Mouse (Mus musculus) hindbrain, embryonic 13.5 days (tissue): ENCODE data around the gene Ntmt1. TPM values are rescaled to one million over a fixed set of nuclear protein-coding genes. Genes with fewer than 3 reads are reported as not detected.

Experiments used
- ATAC-seq: fragments of 200-750 bp; cut with Nextera tagmentation; 2 replicates; pipeline ENCODE4 v1.8.0; 2017; ENCODE audit warnings: moderate TSS enrichment; ENCODE audit not compliant: low FRiP score
- H3K27ac ChIP-seq: fragments of 300-500 bp; sonication (generic); 2 replicates; pipeline ENCODE4 v1.5.1; 2015; ENCODE audit warnings: inconsistent platforms, mild to moderate bottlenecking, moderate library complexity
- H3K27me3 ChIP-seq: fragments of 300-500 bp; sonication (generic); 2 replicates; pipeline ENCODE4 v1.6.1; 2015; ENCODE audit warnings: mild to moderate bottlenecking, inconsistent platforms
- H3K36me3 ChIP-seq: fragments of 300-500 bp; sonication (generic); 2 replicates; pipeline ENCODE4 v1.6.1; 2015; ENCODE audit warnings: mild to moderate bottlenecking, inconsistent platforms
- H3K4me1 ChIP-seq: fragments of 300-500 bp; sonication (generic); replicated peaks from 2 replicates; pipeline ENCODE4 v1.6.1; 2015; ENCODE audit warnings: inconsistent platforms
- H3K4me2 ChIP-seq: fragments of 300-500 bp; sonication (generic); 2 replicates; pipeline ENCODE4 v1.6.1; 2015; ENCODE audit warnings: inconsistent platforms, mild to moderate bottlenecking, moderate library complexity
- H3K4me3 ChIP-seq: fragments of 300-500 bp; sonication (generic); 2 replicates; pipeline ENCODE4 v1.5.1; 2015; ENCODE audit warnings: mild to moderate bottlenecking, inconsistent platforms
- H3K9ac ChIP-seq: fragments of 300-500 bp; sonication (generic); 2 replicates; pipeline ENCODE4 v1.6.1; 2015; ENCODE audit warnings: mild to moderate bottlenecking, inconsistent platforms
- H3K9me3 ChIP-seq: fragments of 300-500 bp; sonication (generic); 2 replicates; pipeline ENCODE4 v1.6.1; 2016; ENCODE audit warnings: inconsistent platforms
- WGBS: fragments of 180-500 bp; shearing (Covaris S2); methylation state at CpG from one replicate; pipeline ENCODE4 v1.1.7; 2015; 5-methylcytosine and 5-hydroxymethylcytosine counted together
- polyA plus RNA-seq: library from polyadenylated mRNA; unstranded; fragments of >200 nt; fragmentation: Nextera tagmentation; extraction: Ambion mirVana; gene quantifications from 2 replicates; pipeline ENCODE4 v1.2.1, GENCODE M21; 2015

The Ntmt1 gene
- polyA plus RNA-seq, 1 experiment from 2014 or later: 108 TPM

- peaks cover 46% of the 10 kb centered on the region for H3K4me1 ChIP-seq
- no peak overlapping the region for H3K4me3 ChIP-seq
- no peaks in the 10 kb centered on the region for H3K27me3 ChIP-seq
- H3K4me2 ChIP-seq: no peak overlapping the region
- ATAC-seq: no peak
- 60% methylated on average over 4 of the region's 4 CpGs for WGBS
- H3K9ac ChIP-seq: peak overlapping the region; percentile 49; the same call in 1 of the 2 replicates
- no peaks in the 10 kb centered on the region for H3K9me3 ChIP-seq
- peak overlapping the region; percentile 41; the same call in 1 of the 2 replicates for H3K27ac ChIP-seq
- H3K36me3 ChIP-seq: no peaks in the 10 kb centered on the region
Observed at GRCm38 (mm10) chr2:30787466-30787865, 20.2 kb upstream of the Ntmt1 start.

GRCm38 (mm10) chr2:30792061-30792460 lies 15.6 kb upstream of the Ntmt1 start:
- no peak overlapping the region; the same call in 1 of the 2 replicates for H3K27ac ChIP-seq
- no peak for ATAC-seq
- WGBS: 77% methylated on average over 7 of the region's 7 CpGs
- H3K9ac ChIP-seq: peak overlapping the region; percentile 40; the same call in 1 of the 2 replicates
- H3K9me3 ChIP-seq: no peaks in the 10 kb centered on the region
- H3K4me2 ChIP-seq: no peak overlapping the region
- no peaks in the 10 kb centered on the region for H3K27me3 ChIP-seq
- H3K36me3 ChIP-seq: no peaks in the 10 kb centered on the region
- H3K4me1 ChIP-seq: peaks cover 40% of the 10 kb centered on the region
- no peak overlapping the region for H3K4me3 ChIP-seq

DNA sequence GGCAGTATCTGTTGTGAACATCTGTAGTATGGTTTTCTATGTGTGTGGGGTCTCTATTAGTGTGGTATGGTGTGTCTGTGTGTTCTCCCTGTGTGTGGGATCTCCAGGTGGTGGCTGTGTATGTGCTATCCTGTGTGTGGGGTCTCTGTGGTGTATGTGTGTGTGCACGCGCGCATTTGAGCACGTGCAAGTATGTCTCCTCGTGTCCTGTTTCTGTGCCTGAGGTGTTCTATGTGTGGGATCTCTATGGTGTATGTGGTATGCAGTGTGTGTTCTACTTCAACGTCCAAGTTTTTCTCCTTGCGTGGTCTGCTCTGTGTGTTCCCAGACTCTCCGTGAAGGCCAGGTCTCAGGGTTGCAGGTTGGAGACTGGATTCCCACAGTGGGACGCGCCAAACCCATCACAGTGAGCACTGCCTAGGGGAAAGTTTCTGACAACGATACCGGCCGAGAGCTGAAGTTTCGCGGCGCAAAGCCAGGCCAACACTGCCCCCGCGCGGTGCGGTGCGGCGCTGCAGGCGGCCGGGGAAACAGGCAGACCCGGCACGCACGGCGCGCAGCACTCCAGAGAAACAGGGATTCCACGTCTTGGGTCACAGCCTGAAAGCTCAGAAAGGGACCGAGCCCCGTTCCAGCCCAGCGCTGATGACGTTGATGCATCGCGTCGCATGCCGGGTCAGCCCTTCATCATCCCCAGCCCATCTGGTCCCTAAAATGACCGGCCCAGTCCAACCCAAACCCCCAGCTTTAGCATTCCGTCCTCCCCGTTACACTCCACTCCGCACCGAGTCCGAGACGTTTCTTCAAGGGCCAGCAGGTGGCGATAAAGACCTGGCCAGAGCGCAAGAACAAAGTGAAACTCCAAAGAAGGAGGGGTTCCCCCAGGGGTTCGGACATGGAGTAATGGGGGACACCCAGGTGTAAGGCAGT lies 13.2 kb upstream of the Ntmt1 start:
- peak overlapping the region; percentile 61 for H3K4me2 ChIP-seq
- peak overlapping the region; percentile 89 for H3K27ac ChIP-seq
- peak overlapping the region; percentile 39 for H3K4me3 ChIP-seq
- WGBS: 4% methylated on average over 48 of the region's 48 CpGs
- no peaks in the 10 kb centered on the region for H3K9me3 ChIP-seq
- H3K36me3 ChIP-seq: no peaks in the 10 kb centered on the region
- H3K27me3 ChIP-seq: peaks cover 7% of the 10 kb centered on the region; the same call in 1 of the 2 replicates
- H3K4me1 ChIP-seq: peaks cover 42% of the 10 kb centered on the region
- ATAC-seq: peak; percentile 75
- H3K9ac ChIP-seq: peak overlapping the region; percentile 70

GRCm38 (mm10) chr2:30795271-30795888 lies 12.2 kb upstream of the Ntmt1 start:
- peaks cover 42% of the 10 kb centered on the region for H3K4me1 ChIP-seq
- no peak overlapping the region for H3K4me3 ChIP-seq
- no peak for ATAC-seq
- no peak overlapping the region for H3K9ac ChIP-seq
- H3K4me2 ChIP-seq: peak overlapping the region; percentile 61; the same call in 1 of the 2 replicates
- WGBS: 56% methylated on average over 7 of the region's 7 CpGs
- H3K27ac ChIP-seq: peak overlapping the region; percentile 86
- no peaks in the 10 kb centered on the region for H3K9me3 ChIP-seq
- no peaks in the 10 kb centered on the region for H3K36me3 ChIP-seq
- peaks cover 17% of the 10 kb centered on the region for H3K27me3 ChIP-seq

DNA sequence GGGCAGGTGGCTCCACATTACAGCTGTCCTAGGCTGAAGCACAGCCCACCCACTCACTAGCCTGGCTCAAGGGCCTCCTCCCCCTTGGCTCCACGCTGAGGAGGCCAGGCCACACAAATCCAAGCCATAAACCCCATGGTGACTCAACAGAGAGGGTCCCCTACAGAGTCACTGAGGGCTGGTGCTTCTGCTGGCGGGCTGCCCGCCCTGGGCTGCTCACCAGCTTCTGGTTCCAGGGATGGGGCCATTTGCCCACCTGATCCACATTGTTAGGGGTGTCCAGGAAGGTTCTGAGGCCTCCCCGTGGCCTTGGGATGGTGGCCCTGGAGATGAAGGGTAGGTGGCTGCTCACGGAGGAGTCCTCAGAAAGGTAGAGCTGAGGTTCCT lies 11.7 kb upstream of the Ntmt1 start:
- peak; percentile 17; the same call in 1 of the 2 replicates for ATAC-seq
- Histone ChIP-seq H3K9me3 (no peaks in the 10 kb centered on the region), H3K27ac (peak overlapping the region; percentile 86), H3K27me3 (peaks cover 22% of the 10 kb centered on the region), H3K36me3 (no peaks in the 10 kb centered on the region), H3K4me1 (peaks cover 46% of the 10 kb centered on the region), H3K9ac (peak overlapping the region; percentile 35; the same call in 1 of the 2 replicates), H3K4me2 (peak overlapping the region; percentile 48), H3K4me3 (no peak overlapping the region)
- WGBS: 62% methylated on average over 5 of the region's 5 CpGs

DNA sequence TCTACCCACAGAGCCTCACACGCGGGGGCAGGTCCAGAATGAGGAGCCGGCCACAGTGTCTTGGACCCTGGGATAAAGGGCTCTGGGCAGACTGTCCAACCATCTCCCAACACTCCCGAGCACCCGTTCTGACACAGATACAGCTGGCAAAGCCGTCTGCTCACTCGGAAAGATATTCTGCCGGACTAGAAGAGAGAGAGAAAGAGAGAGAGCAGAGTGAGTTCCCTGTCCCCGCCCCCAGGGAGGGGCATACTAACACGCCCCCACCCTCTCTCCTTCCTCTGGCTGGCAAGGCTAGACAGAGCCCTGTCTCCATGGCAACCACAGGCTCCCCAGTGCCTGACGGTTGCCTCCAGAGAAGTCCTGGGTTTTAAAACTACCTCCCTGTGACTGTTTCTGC lies 11.2 kb upstream of the Ntmt1 start:
- Histone ChIP-seq H3K4me1 (peaks cover 51% of the 10 kb centered on the region), H3K27ac (peak overlapping the region; percentile 86), H3K27me3 (peaks cover 27% of the 10 kb centered on the region), H3K36me3 (no peaks in the 10 kb centered on the region), H3K9ac (peak overlapping the region; percentile 35; the same call in 1 of the 2 replicates), H3K4me2 (peak overlapping the region; percentile 48), H3K4me3 (peak overlapping the region; percentile 11; the same call in 1 of the 2 replicates), H3K9me3 (no peaks in the 10 kb centered on the region)
- 4% methylated on average over 11 of the region's 11 CpGs for WGBS
- peak; percentile 77 for ATAC-seq

GRCm38 (mm10) chr2:30799456-30799855 lies 8.2 kb upstream of the Ntmt1 start:
- Histone ChIP-seq H3K9ac (no peak overlapping the region), H3K27ac (no peak overlapping the region), H3K4me3 (no peak overlapping the region), H3K27me3 (peaks cover 54% of the 10 kb centered on the region), H3K4me2 (no peak overlapping the region), H3K9me3 (no peaks in the 10 kb centered on the region), H3K36me3 (no peaks in the 10 kb centered on the region), H3K4me1 (peaks cover 49% of the 10 kb centered on the region)
- 86% methylated on average over 3 of the region's 3 CpGs for WGBS
- ATAC-seq: no peak

DNA sequence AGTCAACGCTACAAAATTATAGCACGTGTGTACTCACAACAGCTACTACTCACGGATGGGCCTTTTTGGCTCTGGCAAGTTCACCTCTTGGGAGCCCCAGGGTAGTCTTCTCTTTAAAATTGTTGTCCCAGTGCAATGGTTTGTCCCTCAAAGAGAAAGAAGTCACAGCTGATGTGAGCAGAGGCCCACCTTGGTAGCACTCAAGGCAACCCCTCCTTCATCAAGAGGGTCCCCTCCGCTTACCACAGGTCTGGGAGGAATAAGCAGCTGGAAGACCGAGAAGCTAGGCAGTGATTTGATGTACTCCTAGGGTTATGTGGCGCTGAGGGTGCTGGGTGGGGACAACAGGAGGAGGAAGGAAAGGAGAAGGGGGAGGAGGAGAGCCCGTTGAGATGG lies 7.0 kb upstream of the Ntmt1 start:
- H3K4me2 ChIP-seq: peak overlapping the region; percentile 88
- no peak overlapping the region for H3K27ac ChIP-seq
- no peaks in the 10 kb centered on the region for H3K36me3 ChIP-seq
- 33% methylated on average over 7 of the region's 7 CpGs for WGBS
- H3K9me3 ChIP-seq: no peaks in the 10 kb centered on the region
- peak overlapping the region; percentile 77; the same call in 1 of the 2 replicates for H3K9ac ChIP-seq
- H3K4me1 ChIP-seq: peaks cover 37% of the 10 kb centered on the region
- H3K27me3 ChIP-seq: peaks cover 57% of the 10 kb centered on the region
- peak overlapping the region; percentile 46 for H3K4me3 ChIP-seq
- ATAC-seq: no peak

DNA sequence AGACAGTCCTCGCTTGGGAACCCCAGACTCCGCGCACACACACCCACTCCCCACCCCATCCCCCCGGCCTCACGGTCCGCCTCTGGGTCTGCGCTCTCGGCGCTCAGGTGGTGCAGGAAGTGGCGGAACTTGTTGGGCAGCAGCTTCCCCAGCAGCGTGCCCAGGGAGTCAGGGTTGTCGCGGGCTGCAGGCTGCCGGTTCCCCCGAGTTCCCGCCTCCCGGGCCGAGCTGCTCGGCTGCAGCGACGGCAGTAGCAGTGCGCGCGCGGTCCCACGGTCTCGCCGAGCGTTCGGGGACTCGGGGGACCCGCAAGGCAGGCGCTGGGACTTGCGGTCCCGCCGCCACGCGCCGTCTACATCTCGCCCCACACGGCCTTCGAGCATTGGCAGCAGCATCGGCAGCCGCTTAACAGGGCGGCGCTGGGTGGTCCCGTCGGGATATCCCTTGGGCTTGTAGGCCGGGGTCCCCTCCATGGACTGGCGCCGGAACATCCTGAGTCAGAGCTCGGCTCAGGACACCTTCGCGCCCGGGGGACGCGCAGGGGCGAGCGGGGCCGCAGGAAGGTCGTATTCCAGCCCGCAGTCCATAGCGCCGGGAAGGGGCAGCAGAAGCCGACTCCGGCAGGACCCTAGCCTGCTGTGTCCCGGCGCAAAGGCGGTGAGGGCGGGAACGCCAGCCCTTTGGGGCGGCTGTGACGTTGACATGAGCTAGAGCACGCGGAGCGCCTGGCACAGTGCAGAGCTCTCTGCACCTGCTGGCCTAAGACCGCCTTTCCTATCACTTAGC lies 6.4 kb upstream of the Ntmt1 start:
- Histone ChIP-seq H3K27ac (no peak overlapping the region), H3K4me1 (peaks cover 31% of the 10 kb centered on the region), H3K27me3 (peaks cover 57% of the 10 kb centered on the region), H3K4me2 (peak overlapping the region; percentile 88), H3K9ac (peak overlapping the region; percentile 77), H3K36me3 (no peaks in the 10 kb centered on the region), H3K9me3 (no peaks in the 10 kb centered on the region), H3K4me3 (peak overlapping the region; percentile 46)
- under 1% methylated on average over 77 of the region's 77 CpGs for WGBS
- peak; percentile 25; the same call in 1 of the 2 replicates for ATAC-seq

GRCm38 (mm10) chr2:30803604-30804003 lies 4.0 kb upstream of the Ntmt1 start, which contains the start of gene 1700001O22Rik:
Gene 1700001O22Rik, minus strand, starts transcription at chr2:30803661.
- no peak within 1 kb of the TSS for H3K9ac ChIP-seq
- H3K4me3 ChIP-seq: no peak within 1 kb of the TSS
- ATAC-seq: no peak
- 82% methylated on average over 3 of the region's 3 CpGs for WGBS
- H3K9me3 ChIP-seq: no peaks in the 10 kb centered on the region
- H3K36me3 ChIP-seq: no peaks in the 10 kb centered on the region
- no peak within 1 kb of the TSS for H3K27ac ChIP-seq
- peaks cover 57% of the 10 kb centered on the region for H3K27me3 ChIP-seq
- peaks cover 29% of the 10 kb centered on the region for H3K4me1 ChIP-seq
- no peak within 1 kb of the TSS for H3K4me2 ChIP-seq

GRCm38 (mm10) chr2:30805983-30806382 lies 1.6 kb upstream of the Ntmt1 start:
- H3K4me2 ChIP-seq: no peak overlapping the region
- no peak overlapping the region for H3K27ac ChIP-seq
- H3K36me3 ChIP-seq: 0 out of 2 replicates have a peak, but pooled peaks cover 4% of the 10 kb centered on the region
- H3K9me3 ChIP-seq: no peaks in the 10 kb centered on the region
- H3K4me1 ChIP-seq: peaks cover 47% of the 10 kb centered on the region
- peaks cover 34% of the 10 kb centered on the region for H3K27me3 ChIP-seq
- H3K9ac ChIP-seq: no peak overlapping the region
- H3K4me3 ChIP-seq: no peak overlapping the region
- ATAC-seq: no peak
- WGBS: 94% methylated on average over 2 of the region's 2 CpGs
